Mouse (Mus musculus) left cerebral cortex, adult 2 months (tissue): Measurements from ENCODE around the gene Akr7a5. TPM values are rescaled to one million over a fixed set of nuclear protein-coding genes. Genes with fewer than 3 reads are reported as not detected.

Experiments used
- DNase-seq, 2 experiments: peaks; one replicate each; pipeline ENCODE4 v3.0.0; 2021 to 2022; ENCODE audit warnings: low spot score in 2 of 2, mixed read lengths in 1 of 2; ENCODE audit errors: extremely low spot score in 1 of 2
- H3K27ac ChIP-seq: fragments of 200-600 bp; 2 replicates; pipeline ENCODE4 v1.8.1; 2022
- H3K4me3 ChIP-seq: fragments of 200-600 bp; 2 replicates; pipeline ENCODE4 v1.8.1; 2022
- CTCF ChIP-seq: fragments of 200-600 bp; IDR thresholded peaks from 2 replicates; pipeline ENCODE4 v1.8.1; 2022; ENCODE audit warnings: antibody characterized with exemption, mild to moderate bottlenecking, moderate library complexity
- intact Hi-C: fragments of 180-260 bp; cut with DNase I; formaldehyde crosslinking; loops from one replicate; pipeline ENCODE4 v1.15.1; 2025
- long read RNA-seq, 2 experiments: library from polyadenylated mRNA; stranded (forward); transcript quantifications; one replicate each; pipeline ENCODE4 v2.0.0; 2021; ENCODE audit warnings: borderline mapping rate in 2 of 2
- total RNA-seq, 2 experiments: library from RNA; stranded (reverse); gene quantifications; 2 replicates each; pipeline ENCODE4 v1.2.3; 2021

The Akr7a5 gene
- 10 to 100 TPM; 27.2 to 27.9 TPM for total RNA-seq
- long read RNA-seq, experiment 1, transcript Akr7a5-201 (7 exons, 1,288 nt): major isoform, 18 of 25 reads
- long read RNA-seq, experiment 1, partial matches to known transcripts: 2 of 25 reads
- long read RNA-seq, experiment 1, other reads (novel, unspliced or antisense): 5 of 25 reads
- long read RNA-seq, experiment 2, transcript Akr7a5-201 (7 exons, 1,288 nt): major isoform, 11 of 14 reads
- long read RNA-seq, experiment 2, partial matches to known transcripts: 1 of 14 reads
- long read RNA-seq, experiment 2, other reads (novel, unspliced or antisense): 2 of 14 reads

DNA sequence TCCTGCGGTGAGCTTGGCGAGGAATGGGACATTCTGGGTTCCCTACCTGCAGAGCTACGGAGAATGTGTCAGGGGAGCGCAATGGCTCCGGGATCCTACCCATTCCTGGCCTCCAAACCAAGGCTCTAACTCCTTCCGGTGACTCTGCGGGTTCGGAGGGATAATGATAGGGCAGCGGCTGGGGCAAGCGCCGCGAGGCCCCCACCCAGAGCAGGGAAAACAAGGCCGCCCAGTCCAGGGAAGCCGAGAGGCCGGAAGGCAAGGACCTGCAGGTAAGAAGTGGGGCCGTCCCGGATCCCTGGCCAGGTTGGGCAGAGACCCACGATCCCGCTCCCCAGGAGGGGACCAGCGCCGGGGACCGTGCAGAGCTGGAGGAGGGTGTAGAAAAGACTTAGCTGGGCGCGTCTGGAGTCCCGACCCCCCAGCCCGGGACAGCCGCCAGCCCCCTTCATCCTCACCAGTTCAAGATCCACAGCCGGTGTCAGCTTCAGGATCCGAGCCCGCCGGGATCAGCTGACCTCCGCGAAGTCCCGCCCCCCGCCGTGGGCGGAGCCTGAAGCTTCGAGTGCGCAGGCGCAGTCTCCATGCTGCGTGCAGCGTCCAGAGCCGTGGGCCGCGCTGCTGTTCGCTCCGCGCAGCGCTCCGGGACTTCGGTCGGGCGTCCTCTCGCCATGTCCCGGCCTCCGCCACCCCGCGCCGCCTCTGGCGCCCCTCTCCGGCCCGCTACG lies at the start of gene Akr7a5, which contains the start of gene Pqlc2:
Gene Akr7a5 (plus strand): TSS at position 574 of the 728 bp plus-strand sequence.
Gene Pqlc2 (minus strand): TSS at position 538 of the 728 bp plus-strand sequence.
- peak; percentile 98 to 99 for DNase-seq
- peak within 1 kb of the TSS; percentile 91 for H3K27ac ChIP-seq
- no peak for TF ChIP-seq CTCF
- intact Hi-C loops: loop anchor here (1.0 kb wide), 1 partner anchor 21 kb away; no protein-coding TSS in a partner anchor
- H3K4me3 ChIP-seq: peak within 1 kb of the TSS; percentile 98

DNA sequence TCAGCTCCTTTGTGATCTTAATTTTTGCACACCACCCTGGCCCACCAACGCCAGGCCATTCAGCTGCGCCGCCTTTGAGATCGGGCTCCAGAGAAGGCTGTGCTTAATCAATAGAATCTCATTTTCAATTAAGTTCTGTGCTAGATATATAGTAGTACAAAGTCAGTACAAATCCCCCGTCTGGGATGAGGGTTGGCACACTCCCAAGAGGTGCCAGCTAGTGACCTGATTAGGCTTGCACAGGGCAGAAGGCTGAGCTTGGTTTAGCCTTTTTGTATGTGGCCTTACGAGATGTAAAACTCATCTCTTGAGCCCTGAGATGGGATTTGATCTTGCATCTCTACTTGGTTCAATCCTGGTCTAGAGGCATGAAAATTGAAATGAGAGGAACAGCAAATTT lies 47.6 kb upstream of the Akr7a5 start:
- H3K27ac ChIP-seq: no peak overlapping the region
- no peak for TF ChIP-seq CTCF
- intact Hi-C loops: no loop called here
- no peak for DNase-seq
- H3K4me3 ChIP-seq: no peak overlapping the region

- Histone ChIP-seq H3K4me3 (no peak overlapping the region), H3K27ac (no peak overlapping the region)
- intact Hi-C loops: no loop called here
- DNase-seq: no peak
- TF ChIP-seq CTCF: no peak
Measured at GRCm38 (mm10) chr4:139265783-139266499, 44.6 kb upstream of the Akr7a5 start.

GRCm38 (mm10) chr4:139266500-139266865 lies 44.1 kb upstream of the Akr7a5 start:
- intact Hi-C loops: no loop called here
- TF ChIP-seq CTCF: no peak
- Histone ChIP-seq H3K4me3 (no peak overlapping the region), H3K27ac (no peak overlapping the region)
- no peak for DNase-seq

GRCm38 (mm10) chr4:139267335-139267734 lies 43.2 kb upstream of the Akr7a5 start:
- Histone ChIP-seq H3K27ac (no peak overlapping the region), H3K4me3 (no peak overlapping the region)
- DNase-seq: no peak
- intact Hi-C loops: no loop called here
- TF ChIP-seq CTCF: no peak

GRCm38 (mm10) chr4:139268242-139268641 lies 42.3 kb upstream of the Akr7a5 start:
- intact Hi-C loops: no loop called here
- no peak overlapping the region for H3K4me3 ChIP-seq

GRCm38 (mm10) chr4:139270168-139270567 lies 40.4 kb upstream of the Akr7a5 start:
- no peak for DNase-seq
- TF ChIP-seq CTCF: no peak
- intact Hi-C loops: no loop called here
- Histone ChIP-seq H3K4me3 (no peak overlapping the region), H3K27ac (no peak overlapping the region)

More at GRCm38 (mm10) chr4:139268242-139268641, 42.3 kb upstream of the Akr7a5 start:
- H3K27ac ChIP-seq: no peak overlapping the region
- TF ChIP-seq CTCF: no peak
- no peak for DNase-seq

DNA sequence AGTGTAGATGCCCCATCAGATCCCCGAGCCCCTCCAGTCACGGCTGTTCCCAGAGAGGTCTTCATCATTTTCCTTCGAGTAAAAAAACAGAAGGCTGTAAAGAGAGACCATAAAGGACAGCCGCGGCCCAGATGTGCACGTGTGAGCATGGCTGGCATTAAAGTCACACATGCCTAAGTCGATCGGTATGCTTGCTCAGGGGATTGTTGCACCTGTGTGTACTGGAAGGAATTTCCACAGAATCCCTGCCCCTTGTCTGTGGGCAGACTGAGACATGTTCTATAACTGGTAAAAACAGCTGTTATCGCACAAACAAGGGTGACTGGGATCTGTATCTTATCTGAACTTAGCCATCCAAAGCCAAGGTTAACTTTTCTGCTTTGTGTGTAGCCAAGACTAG lies 39.0 kb upstream of the Akr7a5 start:
- intact Hi-C loops: no loop called here

DNA sequence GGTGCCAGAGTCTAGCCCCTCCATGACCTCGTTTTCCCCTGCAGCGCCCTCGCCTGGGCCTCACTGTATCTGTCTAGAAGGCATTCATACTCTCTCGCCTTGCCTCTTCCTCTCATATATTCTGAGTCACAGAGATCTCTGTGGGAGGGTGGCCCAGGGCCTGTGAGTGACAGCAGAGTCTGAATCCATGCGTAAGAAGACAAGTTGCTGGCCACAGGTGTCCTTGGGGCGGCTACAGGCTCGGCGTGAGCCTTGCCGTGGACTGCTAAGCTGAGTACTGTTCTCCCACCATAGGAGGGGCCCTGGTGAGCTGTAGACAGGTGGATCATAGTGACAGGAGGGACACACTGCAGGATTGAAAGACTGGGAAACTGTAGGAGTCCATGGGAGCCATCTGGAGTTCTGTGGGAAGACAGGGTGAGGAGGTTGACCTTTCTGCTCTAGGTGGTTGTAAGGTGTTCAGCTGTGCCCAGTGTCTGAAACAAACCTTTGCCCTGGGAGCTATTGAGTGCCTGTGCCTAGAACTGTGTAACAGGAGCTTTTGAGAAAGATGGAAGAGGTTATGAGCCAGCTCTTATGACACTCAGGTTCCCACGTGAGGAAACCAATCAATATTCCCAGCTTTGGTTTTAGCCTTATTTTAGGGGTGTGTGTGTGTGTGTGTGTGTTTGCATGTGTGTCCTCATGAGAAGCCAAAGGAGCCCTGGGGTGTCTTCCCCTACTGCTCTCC lies 37.4 kb upstream of the Akr7a5 start:
- intact Hi-C loops: no loop called here
- no peak for TF ChIP-seq CTCF
- Histone ChIP-seq H3K27ac (no peak overlapping the region), H3K4me3 (no peak overlapping the region)
- no peak for DNase-seq

More for the DNA sequence above, 39.0 kb upstream of the Akr7a5 start:
- TF ChIP-seq CTCF: no peak
- Histone ChIP-seq H3K27ac (no peak overlapping the region), H3K4me3 (no peak overlapping the region)
- no peak for DNase-seq

- H3K27ac ChIP-seq: no peak overlapping the region
- no peak for TF ChIP-seq CTCF
- intact Hi-C loops: no loop called here
- DNase-seq: no peak
- no peak overlapping the region for H3K4me3 ChIP-seq
Measured at GRCm38 (mm10) chr4:139274573-139274972, 36.0 kb upstream of the Akr7a5 start.

DNA sequence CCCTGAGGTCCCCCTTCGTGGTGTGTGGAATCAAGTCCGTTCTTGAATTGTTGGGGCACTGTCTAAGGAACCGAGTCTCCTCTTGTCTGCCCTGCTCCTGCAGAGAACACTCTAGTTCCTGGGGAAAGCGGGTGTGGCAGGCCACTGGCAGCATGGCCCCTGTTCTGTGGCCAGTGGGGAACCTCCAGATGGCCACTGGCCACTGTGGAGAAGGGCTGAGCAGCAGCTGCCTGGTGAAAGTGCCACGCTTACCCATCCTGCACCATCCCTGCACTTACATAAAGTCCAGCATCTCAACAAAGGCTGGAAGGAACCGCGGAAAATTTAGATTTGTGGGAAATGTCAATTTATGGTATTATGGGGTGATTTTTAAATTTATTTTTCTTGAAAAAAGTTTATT lies 34.1 kb upstream of the Akr7a5 start:
- DNase-seq: no peak
- TF ChIP-seq CTCF: no peak
- no peak overlapping the region for H3K27ac ChIP-seq

DNA sequence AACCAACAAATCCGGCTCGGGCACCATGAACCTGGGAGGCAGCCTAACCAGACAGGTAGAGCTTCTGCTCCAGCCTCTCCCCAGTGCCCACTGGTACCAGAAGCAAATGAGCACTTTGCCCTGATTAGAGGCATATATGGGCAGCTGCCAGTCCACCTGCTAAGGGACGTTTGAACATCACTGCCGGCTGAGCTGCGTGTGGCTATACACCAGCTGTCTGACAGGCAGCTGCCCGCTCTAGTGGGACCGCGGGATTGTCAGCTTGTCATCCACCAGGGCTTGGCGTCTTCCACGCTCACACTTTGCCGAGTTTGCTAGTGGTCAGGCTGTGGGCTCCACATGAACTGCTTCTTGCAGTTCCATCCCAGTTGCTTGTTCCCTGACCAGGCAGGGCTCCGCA lies 30.0 kb upstream of the Akr7a5 start:
- TF ChIP-seq CTCF: no peak
- no peak for DNase-seq
- H3K27ac ChIP-seq: no peak overlapping the region
- H3K4me3 ChIP-seq: no peak overlapping the region
- intact Hi-C loops: loop anchor here (10.0 kb wide), 1 partner anchor 366 kb away; the partner anchor contains the start of gene Otud3

More for the DNA sequence above, 34.1 kb upstream of the Akr7a5 start:
- no peak overlapping the region for H3K4me3 ChIP-seq
- intact Hi-C loops: no loop called here
